Mouse (Mus musculus) embryonic facial prominence, embryonic 13.5 days (tissue): ENCODE measurements around the gene Rexo1. TPM values are rescaled to one million over a fixed set of nuclear protein-coding genes. Genes with fewer than 3 reads are reported as not detected.

Experiments
- ATAC-seq: fragments of 200-750 bp; cut with Nextera tagmentation; 2 replicates; pipeline ENCODE4 v1.8.0; 2017; ENCODE audit warnings: low read depth; ENCODE audit not compliant: insufficient number of reproducible peaks, insufficient read depth, low FRiP score, low TSS enrichment
- H3K27ac ChIP-seq: fragments of 300-500 bp; sonication (generic); 2 replicates; pipeline ENCODE4 v1.5.1; 2015; ENCODE audit warnings: moderate library complexity, mild to moderate bottlenecking, inconsistent platforms
- H3K27me3 ChIP-seq: fragments of 300-500 bp; sonication (generic); 2 replicates; pipeline ENCODE4 v1.6.1; 2015; ENCODE audit warnings: mild to moderate bottlenecking, inconsistent platforms
- H3K36me3 ChIP-seq: fragments of 300-500 bp; sonication (generic); 2 replicates; pipeline ENCODE4 v1.6.1; 2015; ENCODE audit warnings: mild to moderate bottlenecking, inconsistent platforms
- H3K4me1 ChIP-seq: fragments of 300-500 bp; sonication (generic); 2 replicates; pipeline ENCODE4 v1.6.1; 2015; ENCODE audit warnings: inconsistent platforms
- H3K4me2 ChIP-seq: fragments of 300-500 bp; sonication (generic); 2 replicates; pipeline ENCODE4 v1.6.1; 2015; ENCODE audit warnings: moderate library complexity, mild to moderate bottlenecking, inconsistent platforms
- H3K4me3 ChIP-seq: fragments of 300-500 bp; sonication (generic); 2 replicates; pipeline ENCODE4 v1.5.1; 2015; ENCODE audit warnings: mild to moderate bottlenecking, inconsistent platforms
- H3K9ac ChIP-seq: fragments of 300-500 bp; sonication (generic); 2 replicates; pipeline ENCODE4 v1.6.1; 2015; ENCODE audit warnings: mild to moderate bottlenecking, inconsistent platforms
- H3K9me3 ChIP-seq: fragments of 300-500 bp; sonication (generic); 2 replicates; pipeline ENCODE4 v1.6.1; 2016; ENCODE audit warnings: inconsistent platforms
- WGBS: fragments of 180-500 bp; shearing (Covaris S2); methylation state at CpG from one replicate; pipeline ENCODE4 v1.1.7; 2015; ENCODE audit warnings: mixed read lengths; 5-methylcytosine and 5-hydroxymethylcytosine counted together
- polyA plus RNA-seq: library from polyadenylated mRNA; unstranded; fragments of >200 nt; fragmentation: Nextera tagmentation; extraction: Ambion mirVana; gene quantifications from 2 replicates; pipeline ENCODE4 v1.2.1, GENCODE M21; 2015

Rexo1 gene
- polyA plus RNA-seq, 1 experiment from 2014 or later, result 31.3 TPM

DNA sequence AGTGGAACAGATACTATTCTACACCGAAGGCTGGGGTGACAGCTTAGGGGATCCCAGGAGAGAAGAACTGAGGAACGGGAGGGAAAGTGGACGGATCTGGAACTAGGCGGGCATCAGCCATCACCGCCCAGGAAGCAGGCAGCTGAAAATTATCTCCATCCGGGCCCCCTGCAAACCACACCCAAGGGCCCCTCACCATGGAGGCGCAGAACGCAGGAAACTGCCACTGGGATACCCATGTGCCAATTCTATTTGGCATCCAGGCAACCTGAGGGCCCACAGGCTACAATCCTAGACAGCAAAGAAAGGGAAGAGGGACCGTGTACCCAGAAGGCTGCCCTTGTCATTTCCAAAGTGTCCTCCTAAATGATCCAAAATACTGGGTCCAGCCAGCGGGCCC is 9.1 kb upstream of the Rexo1 start:
- WGBS, result 86% methylated on average over 10 of the region's 10 CpGs
- peak overlapping the region; percentile 51 for H3K4me2 ChIP-seq

DNA sequence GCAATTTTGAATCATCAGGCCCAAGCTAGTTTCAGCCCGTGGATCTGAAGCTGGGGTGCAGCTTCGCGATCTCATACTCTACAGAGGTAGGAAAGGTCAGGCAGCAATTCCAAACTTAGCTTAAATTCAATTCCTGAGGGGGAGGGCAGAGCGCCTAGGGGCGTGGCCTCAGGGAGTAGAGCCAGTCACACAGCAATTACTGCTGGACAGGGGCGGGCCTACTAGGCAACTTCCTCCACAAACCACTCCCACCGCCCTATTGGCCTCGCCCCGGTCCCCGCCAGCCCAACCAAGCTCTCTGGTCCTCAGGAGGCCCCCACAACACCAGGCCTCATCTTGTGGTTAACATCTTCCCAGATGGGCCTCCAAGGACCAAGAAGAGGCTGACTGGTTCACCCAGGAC is 8.3 kb upstream of the Rexo1 start:
- no peak for ATAC-seq
- Histone ChIP-seq H3K27me3 (no peaks in the 10 kb centered on the region), H3K9me3 (no peaks in the 10 kb centered on the region), H3K4me2 (peak overlapping the region; percentile 16), H3K4me3 (no peak overlapping the region), H3K4me1 (peaks cover 58% of the 10 kb centered on the region), H3K36me3 (peaks cover 18% of the 10 kb centered on the region), H3K9ac (no peak overlapping the region), H3K27ac (no peak overlapping the region; the same call in 1 of the 2 replicates)
- WGBS, result 24% methylated on average over 10 of the region's 10 CpGs

More for the DNA sequence above, 9.1 kb upstream of the Rexo1 start:
- Histone ChIP-seq H3K9me3 (no peaks in the 10 kb centered on the region), H3K36me3 (peaks cover 18% of the 10 kb centered on the region), H3K27ac (0 out of 2 replicates have a peak overlapping the region, but pooled peaks have one; percentile 55), H3K4me1 (peaks cover 65% of the 10 kb centered on the region), H3K9ac (peak overlapping the region; percentile 65; the same call in 1 of the 2 replicates), H3K27me3 (no peaks in the 10 kb centered on the region), H3K4me3 (0 out of 2 replicates have a peak overlapping the region, but pooled peaks have one; percentile 20)
- no peak for ATAC-seq

DNA sequence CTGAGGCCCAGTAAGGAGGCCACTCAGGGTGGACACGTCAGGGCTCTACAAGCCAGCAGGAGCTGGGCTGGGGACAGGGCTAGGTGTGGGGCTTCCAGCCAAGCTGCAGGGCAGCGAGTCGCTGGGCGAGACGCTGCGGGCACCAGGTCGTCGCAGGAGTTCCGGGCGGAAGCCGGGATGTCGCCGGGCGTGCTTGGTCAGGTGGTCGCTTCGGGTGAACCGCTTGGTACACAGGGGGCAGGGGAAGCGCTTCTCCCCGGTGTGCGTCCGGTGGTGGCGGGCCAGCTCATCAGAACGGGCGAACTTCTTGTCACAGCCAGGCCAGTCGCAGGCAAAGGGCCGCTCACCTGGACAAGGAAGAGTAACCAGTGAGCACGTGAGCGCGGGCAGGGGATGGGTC is 7.5 kb upstream of the Rexo1 start:
- peaks cover 54% of the 10 kb centered on the region for H3K4me1 ChIP-seq
- H3K9me3 ChIP-seq, result no peaks in the 10 kb centered on the region
- no peak for ATAC-seq
- H3K9ac ChIP-seq, result no peak overlapping the region
- no peaks in the 10 kb centered on the region for H3K27me3 ChIP-seq
- no peak overlapping the region for H3K4me3 ChIP-seq
- H3K4me2 ChIP-seq, result no peak overlapping the region
- H3K27ac ChIP-seq, result no peak overlapping the region
- H3K36me3 ChIP-seq, result peaks cover 18% of the 10 kb centered on the region
- WGBS, result 96% methylated on average over 29 of the region's 29 CpGs

DNA sequence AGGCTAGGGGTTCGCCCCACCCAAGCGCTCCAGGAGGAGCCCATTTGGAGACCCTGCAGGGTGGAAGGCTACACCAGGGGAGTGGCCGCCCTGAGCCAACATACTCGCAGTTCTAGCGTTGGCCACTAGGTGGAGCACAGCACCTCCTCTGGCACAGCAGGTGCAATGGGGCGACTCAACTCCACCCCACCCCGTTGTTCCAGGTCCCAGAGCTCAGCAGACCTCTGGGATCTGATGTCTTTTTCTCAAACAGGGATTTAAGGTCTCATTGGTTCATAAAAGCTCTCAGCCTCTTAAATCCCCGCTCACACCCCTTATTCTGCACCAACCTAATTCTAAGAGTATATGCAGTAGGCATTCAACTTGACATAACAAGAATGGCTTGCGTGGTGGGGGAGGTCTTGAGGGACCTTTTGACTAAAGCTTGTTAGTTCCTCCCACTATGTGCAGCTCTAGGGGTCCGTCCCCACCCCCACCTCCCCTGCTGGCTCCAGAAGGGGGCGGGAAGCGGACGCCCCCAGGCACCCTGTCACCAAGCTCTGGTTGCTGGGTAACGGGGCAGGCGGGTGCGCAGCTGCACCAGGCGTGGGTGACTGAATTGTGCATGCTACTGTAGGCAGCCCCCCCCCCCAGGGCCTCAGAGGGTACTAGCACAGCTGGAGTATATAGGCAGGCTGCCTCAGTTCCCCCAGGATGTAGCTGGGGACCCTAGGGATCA is 5.2 kb upstream of the Rexo1 start:
- H3K4me2 ChIP-seq, result no peak overlapping the region
- H3K36me3 ChIP-seq, result peaks cover 18% of the 10 kb centered on the region
- H3K27me3 ChIP-seq, result no peaks in the 10 kb centered on the region
- no peaks in the 10 kb centered on the region for H3K9me3 ChIP-seq
- peak overlapping the region; percentile 9; the same call in 1 of the 2 replicates for H3K4me3 ChIP-seq
- ATAC-seq, result peak; percentile 16
- H3K27ac ChIP-seq, result no peak overlapping the region
- whole genome bisulfite sequencing, result 23% methylated on average over 17 of the region's 17 CpGs
- H3K4me1 ChIP-seq, result peaks cover 40% of the 10 kb centered on the region
- H3K9ac ChIP-seq, result no peak overlapping the region

DNA sequence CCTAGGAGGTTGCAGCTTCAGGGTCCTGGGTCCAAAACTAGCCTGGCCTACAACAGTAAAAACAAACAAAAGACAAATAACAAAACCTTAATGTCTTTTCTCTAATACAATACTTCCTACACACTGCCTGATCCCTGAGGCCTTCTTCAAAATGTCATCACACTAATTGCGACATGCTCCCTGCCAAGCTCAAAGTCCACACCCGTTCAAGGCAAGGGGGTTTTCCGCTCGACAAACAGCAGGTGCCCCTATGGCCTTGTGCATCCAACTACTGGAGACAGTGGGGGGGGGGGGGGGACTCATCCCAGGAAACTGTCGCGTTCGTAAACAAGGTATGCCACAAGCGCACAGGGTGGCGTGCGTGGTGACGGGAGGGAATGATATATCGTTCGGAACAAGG is 739 bp downstream of the Rexo1 start:
- Histone ChIP-seq H3K9me3 (no peaks in the 10 kb centered on the region), H3K36me3 (no peaks in the 10 kb centered on the region), H3K9ac (peak overlapping the region; percentile 98), H3K4me2 (peak overlapping the region; percentile 89), H3K27ac (peak overlapping the region; percentile 92), H3K4me3 (peak overlapping the region; percentile 99), H3K27me3 (no peaks in the 10 kb centered on the region), H3K4me1 (peaks cover 38% of the 10 kb centered on the region)
- WGBS, result 2% methylated on average over 13 of the region's 13 CpGs
- ATAC-seq, result no peak

DNA sequence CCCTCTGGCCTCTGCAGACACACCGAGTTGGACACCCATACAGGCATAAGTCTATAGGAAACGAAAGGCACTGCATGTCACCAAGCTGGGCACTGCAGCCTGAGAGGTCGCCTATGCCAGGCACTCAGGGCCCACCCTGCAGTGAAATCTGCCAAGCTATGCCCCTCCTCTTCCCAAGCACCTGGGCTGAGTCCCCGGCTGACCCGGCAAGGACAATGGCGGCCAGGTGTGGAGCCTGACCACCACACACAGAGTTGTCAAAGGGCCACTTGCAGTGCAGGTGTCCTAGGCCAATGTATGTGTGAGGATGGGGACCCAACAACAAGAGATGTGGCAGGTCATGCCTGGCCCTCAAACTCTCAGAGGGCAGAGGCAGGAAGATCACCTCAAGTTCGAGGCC is 1.9 kb downstream of the Rexo1 start:
- peak overlapping the region; percentile 14; the same call in 1 of the 2 replicates for H3K4me2 ChIP-seq
- H3K27me3 ChIP-seq, result no peaks in the 10 kb centered on the region
- no peak overlapping the region for H3K4me3 ChIP-seq
- no peak for ATAC-seq
- no peaks in the 10 kb centered on the region for H3K36me3 ChIP-seq
- no peaks in the 10 kb centered on the region for H3K9me3 ChIP-seq
- H3K4me1 ChIP-seq, result peaks cover 38% of the 10 kb centered on the region
- H3K9ac ChIP-seq, result peak overlapping the region; percentile 32; the same call in 1 of the 2 replicates
- H3K27ac ChIP-seq, result no peak overlapping the region
- 91% methylated on average over 7 of the region's 7 CpGs for WGBS

DNA sequence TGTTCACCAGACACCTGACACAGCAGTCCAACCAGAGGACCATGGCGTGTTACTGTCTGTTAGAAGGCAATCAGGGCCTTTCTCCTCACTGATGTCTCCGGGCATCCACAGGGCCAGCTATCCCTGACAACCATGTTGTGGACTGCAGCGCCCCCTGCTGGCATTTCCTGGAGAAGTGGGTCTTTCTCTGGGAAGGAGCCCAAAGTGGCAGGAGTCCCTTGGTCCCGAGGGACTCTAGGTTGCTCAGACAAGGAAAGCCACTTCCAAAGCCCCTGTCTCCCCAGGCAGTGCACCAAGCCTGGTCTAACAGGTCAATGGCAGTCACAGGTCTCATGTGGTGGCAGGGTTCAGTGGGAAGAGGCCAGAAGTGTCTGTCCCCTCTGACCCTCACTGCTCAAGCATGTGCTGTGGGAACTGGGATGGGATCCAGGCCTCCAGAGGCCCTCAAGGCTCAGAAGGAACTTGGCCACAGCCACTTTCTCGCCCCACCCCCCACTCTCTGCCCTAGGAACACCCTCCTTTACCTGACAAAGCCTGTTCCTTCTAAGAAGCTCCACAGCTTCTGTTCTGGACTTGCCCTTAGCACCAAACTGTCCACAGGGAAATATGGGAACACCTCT is 3.9 kb downstream of the Rexo1 start:
- Histone ChIP-seq H3K27me3 (no peaks in the 10 kb centered on the region), H3K4me1 (peaks cover 33% of the 10 kb centered on the region), H3K36me3 (no peaks in the 10 kb centered on the region), H3K27ac (no peak overlapping the region), H3K9me3 (no peaks in the 10 kb centered on the region), H3K4me2 (no peak overlapping the region), H3K4me3 (no peak overlapping the region), H3K9ac (peak overlapping the region; percentile 54; the same call in 1 of the 2 replicates)
- ATAC-seq, result no peak
- WGBS, result 38% methylated on average over 5 of the region's 5 CpGs

DNA sequence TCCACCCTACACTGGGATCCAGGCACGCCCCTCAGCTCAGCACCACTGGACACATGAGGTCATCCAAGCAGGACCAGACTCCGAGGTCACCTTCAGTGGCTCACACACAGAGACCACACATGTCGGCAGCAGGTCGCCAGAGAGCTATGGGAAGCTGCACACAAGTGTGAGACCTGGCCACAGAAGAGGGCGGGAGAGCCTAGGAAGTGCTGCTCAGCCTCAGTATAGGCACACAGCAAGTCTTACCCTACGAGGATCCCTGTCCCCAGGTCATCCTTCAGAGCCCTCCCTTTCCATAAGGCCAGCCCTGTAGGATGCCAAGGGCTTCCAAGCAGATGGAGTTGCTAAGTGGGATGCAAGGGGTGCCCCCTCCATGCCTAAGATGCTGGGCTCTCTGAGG is 7.4 kb downstream of the Rexo1 start:
- WGBS, result 83% methylated on average over 6 of the region's 6 CpGs
- Histone ChIP-seq H3K27me3 (no peaks in the 10 kb centered on the region), H3K36me3 (peaks cover 19% of the 10 kb centered on the region), H3K27ac (no peak overlapping the region), H3K4me3 (no peak overlapping the region), H3K9ac (no peak overlapping the region), H3K4me2 (no peak overlapping the region), H3K4me1 (peaks cover 14% of the 10 kb centered on the region), H3K9me3 (no peaks in the 10 kb centered on the region)
- ATAC-seq, result no peak

DNA sequence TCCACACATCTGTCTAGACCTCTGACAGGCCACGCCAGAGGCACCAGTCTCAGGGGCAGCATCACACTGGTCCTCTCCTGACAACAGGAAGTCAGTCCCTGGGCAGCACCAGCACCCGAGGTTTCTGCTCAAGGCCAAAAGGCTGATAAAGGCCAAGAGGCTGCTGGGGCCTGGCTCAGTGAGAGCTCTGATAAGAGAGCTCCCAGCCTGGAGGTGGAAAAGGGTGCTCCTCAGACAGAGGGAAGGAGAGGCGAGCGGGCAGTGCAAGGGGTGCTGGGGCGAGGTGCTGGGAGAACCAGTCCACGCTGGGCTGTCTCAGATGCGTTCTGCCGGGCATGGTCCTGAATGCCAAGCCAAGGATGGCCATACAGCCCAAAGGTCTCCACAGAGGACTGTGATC is 7.8 kb downstream of the Rexo1 start:
- Histone ChIP-seq H3K4me3 (no peak overlapping the region), H3K27ac (no peak overlapping the region), H3K27me3 (no peaks in the 10 kb centered on the region), H3K4me2 (no peak overlapping the region), H3K9me3 (no peaks in the 10 kb centered on the region), H3K36me3 (peaks cover 24% of the 10 kb centered on the region), H3K9ac (no peak overlapping the region), H3K4me1 (peaks cover 13% of the 10 kb centered on the region)
- WGBS, result 90% methylated on average over 8 of the region's 8 CpGs
- no peak for ATAC-seq

DNA sequence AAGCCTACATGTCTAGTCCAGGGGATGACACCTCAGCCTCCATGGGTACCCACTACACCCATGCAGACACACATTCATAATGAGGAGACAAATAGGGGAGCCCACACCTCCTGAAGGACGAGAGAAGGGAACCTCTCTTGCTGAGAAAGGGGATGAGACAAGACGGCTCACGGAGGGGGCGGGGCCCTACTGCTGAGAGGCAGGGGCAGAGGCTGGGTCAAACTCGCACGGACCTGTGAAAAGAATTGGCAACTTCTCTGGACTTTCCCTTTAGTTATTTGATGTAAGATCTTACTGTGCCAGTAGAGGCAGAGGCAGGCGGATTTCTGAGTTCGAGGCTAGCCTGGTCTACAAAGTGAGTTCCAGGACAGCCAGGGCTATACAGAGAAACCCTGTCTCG is 9.0 kb downstream of the Rexo1 start:
- Histone ChIP-seq H3K4me3 (no peak overlapping the region), H3K9me3 (no peaks in the 10 kb centered on the region), H3K4me1 (peaks cover 1% of the 10 kb centered on the region), H3K27me3 (no peaks in the 10 kb centered on the region), H3K9ac (no peak overlapping the region), H3K4me2 (no peak overlapping the region), H3K27ac (no peak overlapping the region), H3K36me3 (peaks cover 36% of the 10 kb centered on the region)
- 66% methylated on average over 9 of the region's 9 CpGs for WGBS
- no peak for ATAC-seq

DNA sequence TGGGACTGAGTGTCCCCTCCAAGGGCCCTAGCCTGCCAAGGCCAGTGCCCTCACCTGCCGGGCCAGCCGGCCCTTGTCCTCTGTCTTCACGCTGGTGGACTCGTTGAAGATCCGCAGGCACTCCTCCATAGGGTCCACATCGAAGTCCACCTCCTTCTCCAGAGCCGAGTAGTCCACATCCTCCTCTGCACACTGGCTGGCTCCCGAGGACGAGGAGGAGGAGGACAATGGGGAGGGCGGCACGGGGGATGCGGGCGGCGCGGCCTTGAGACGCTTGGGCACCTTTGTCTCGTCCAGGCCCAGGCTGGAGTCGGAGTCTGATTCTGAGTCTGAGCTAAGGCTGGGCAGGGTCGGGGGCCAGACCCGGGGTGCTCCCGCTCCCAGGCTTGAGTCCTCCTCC is 12.1 kb downstream of the Rexo1 start:
- Histone ChIP-seq H3K27me3 (no peaks in the 10 kb centered on the region), H3K9me3 (no peaks in the 10 kb centered on the region), H3K9ac (no peak overlapping the region), H3K4me2 (no peak overlapping the region), H3K36me3 (peaks cover 67% of the 10 kb centered on the region), H3K4me3 (no peak overlapping the region), H3K27ac (no peak overlapping the region), H3K4me1 (no peaks in the 10 kb centered on the region)
- 91% methylated on average over 21 of the region's 21 CpGs for WGBS
- no peak for ATAC-seq

DNA sequence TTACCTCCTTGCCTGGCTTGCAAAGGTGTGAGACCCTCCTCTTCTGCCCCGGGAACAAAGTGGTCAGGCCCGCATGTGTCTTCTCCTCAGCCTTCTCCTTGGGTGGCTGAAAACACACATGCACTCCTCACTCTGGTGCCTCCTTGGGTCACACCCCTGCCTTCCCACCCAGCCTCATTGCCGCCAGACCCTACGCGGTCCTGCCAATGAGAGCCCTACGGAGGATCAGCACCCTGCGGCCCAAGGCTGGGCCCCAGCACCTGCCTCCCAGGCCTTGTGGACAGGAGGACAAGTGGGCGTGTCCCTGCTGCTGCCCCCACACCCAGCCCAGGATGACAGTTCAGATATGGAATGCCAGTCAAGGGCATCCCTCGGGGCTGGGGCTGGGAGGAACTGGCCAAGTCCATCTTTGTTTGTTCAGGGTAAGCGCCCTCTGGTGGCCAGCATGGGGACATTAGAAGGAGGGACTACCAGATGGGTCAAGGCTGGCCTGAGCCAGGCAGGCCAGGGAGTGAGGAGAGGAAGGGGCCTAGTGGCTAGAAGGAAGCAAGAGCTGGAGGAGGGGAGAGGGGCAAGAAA is 12.8 kb downstream of the Rexo1 start:
- Histone ChIP-seq H3K36me3 (peaks cover 74% of the 10 kb centered on the region), H3K27me3 (no peaks in the 10 kb centered on the region), H3K4me3 (no peak overlapping the region), H3K4me1 (no peaks in the 10 kb centered on the region), H3K4me2 (no peak overlapping the region), H3K9me3 (no peaks in the 10 kb centered on the region), H3K27ac (no peak overlapping the region), H3K9ac (no peak overlapping the region)
- 75% methylated on average over 10 of the region's 10 CpGs for WGBS
- 0 out of 2 replicates have a peak, but pooled peaks have one; percentile 21 for ATAC-seq
